Mouse (Mus musculus) adipocyte (in vitro differentiated cells): Measurements from ENCODE around the gene Oas3.

ENCODE experiments used
- DNase-seq: peaks from one replicate; pipeline ENCODE4 v3.0.0-alpha.2; 2016; ENCODE audit warnings: low spot score

Gene Oas3

DNA sequence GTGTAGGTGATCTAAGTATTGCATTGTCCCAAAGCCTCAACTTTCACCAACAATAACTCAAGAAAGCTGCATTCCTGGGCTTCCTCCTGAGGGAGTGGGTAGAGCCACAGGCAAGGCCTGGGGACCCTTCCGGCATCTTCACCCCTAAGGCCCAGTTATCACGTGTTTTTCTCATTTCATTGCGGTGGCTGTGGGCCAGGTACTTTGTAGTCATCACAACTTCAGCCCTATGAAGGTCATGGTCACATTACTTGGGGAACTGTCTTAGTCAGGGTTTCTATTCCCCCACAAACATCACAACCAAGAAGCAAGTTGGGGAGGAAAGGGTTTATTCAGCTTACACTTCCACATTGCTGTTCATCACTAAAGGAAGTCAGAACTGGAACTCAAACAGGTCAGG, 24.7 kb downstream of the Oas3 start:
- no peak for DNase-seq

DNA sequence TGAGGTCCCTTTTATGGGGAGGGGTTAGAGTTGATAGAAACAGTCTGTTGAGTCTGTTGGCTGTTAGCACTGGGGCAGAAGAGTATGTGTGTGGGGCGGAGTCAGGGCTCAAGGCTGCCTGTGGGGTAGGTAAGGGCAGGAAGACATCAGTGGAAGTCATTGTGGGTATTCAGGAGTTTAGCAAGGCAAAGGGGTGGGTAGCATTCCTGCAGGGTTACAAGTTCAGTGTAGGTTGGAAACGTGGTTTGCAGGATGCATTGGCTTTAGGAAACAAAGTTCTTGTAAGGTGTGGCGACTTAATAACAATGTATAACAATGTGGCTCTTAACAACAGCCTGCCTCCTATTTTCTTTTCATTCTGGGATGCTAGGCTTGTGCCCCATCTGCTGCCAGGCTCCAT, 26.3 kb downstream of the Oas3 start:
- no peak for DNase-seq

DNA sequence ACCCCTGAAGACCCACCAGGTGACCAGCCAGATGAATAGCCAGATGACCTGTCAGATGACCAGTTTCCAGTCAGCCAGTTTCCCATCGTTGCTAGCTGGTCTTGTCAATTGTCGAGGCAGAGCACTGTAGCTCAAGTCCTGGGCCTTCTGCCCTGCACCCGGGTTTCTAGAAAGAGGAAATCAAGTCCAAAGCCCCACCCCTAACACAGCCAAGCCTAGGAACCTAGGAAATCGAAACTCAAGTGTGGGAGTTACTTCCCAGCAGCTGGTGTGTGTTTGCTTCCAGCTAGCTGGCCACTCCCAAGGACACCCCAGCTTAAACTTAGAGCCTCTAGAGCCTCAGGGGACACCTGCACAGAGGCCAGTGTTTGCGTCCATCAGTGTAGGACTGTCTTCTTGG, 27.8 kb downstream of the Oas3 start, which contains the start of gene Oas2:
Gene Oas2, minus strand, starts transcription at position 166 of the 400 bp plus-strand sequence.
- DNase-seq: peak; percentile 22

DNA sequence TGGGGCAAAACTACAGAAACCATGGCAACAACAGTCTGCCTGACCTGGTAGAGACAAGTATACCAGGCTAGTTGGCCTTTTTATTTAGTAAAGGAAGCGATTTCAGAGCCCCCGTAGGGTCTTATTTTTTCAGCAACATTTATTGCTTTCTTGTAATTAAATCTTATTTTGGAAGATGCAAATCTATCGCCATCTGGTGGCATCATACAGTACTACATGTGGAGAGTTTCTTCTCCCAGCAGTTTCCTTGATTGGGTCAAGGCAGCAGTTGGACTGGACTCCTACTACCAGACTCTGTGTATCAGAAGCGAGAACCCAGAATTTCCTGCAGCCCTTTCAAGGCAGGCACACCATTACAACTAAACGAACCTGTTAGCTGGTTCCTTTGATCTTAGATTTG, 31.0 kb downstream of the Oas3 start:
- DNase-seq: peak; percentile 76

DNA sequence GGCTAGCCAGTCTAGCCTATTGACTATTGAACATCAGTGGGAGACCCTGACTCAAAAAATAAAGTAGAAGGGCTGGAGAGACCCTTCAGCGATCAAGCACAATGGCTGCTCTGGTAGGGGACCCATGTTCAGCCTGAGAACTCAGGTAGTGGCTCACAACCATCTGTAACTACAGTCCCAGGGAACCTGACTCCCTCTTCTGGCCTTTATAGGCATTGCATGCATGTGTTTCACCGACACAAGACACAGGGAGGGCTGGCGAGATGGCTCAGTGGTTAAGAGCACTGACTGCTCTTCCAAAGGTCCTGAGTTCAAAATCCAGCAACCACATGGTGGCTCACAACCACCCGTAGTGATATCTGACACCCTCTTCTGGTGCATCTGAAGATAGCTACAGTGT, 35.3 kb downstream of the Oas3 start:
- peak; percentile 25 for DNase-seq

DNA sequence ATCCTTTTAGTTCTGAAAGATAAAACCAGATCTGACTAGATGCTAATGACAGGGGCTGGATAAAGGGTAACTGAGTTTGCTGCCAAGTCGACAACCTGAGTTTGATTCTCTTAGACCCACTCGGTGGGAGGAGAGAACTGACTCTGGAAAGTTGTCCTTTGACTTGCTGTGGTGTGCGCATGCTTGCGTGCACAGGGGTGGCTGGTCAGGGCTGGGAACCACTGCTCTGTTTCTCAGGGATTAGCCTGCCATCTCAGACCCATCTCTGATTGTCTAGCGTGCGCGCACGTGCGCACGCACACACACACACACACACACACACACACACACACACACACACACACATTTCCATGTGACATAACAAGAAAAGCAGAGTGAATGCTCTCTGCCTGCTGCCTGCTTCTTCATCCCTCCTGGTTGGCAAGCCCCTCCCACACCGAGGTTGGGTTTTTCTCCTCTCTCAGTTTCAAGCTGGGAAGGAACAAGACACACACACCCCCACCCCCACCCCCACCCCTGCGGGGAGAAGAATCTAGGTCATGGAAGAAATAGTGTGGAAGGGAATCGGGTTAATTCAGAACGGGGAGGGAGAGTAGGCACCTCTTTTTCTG, 43.0 kb downstream of the Oas3 start:
- DNase-seq: no peak

DNA sequence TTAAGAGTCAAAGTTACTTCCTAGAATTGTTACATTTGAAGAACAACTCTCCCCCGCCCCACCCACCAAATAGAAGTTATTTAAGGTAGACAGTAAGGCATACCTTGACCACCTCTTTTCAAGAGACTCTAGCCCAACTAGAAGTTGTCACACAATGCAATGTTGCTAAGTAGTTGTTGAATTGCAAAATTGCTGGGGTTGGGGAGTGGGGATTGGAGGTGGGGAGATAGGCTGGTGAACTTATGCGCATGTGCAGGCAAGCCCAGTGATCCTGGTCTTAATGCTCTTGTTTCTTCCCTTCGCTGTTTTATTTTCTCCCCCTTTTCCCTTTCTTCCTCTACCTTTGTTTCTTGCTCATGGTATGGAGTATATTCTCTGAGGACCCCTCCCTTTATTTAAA, 43.8 kb downstream of the Oas3 start:
- no peak for DNase-seq

DNA sequence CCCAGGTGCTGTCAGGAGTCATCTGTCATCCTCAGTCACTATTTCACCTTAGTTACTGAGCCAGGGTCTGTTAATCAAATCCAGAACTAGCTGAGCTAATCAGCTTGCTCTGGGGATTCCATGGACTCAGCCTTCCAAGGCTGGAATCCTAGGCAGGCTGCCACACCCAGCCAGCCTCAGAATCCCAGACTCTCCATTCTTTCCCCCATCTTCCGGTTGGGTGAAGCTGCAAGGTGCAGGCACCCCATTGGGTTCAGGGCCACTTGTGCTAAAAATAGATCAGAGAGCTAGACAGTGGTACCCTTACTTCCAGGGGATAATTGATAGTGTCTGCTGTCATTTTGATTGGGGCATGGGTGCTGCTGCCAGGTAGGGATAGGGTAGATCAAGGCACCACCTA, 44.7 kb downstream of the Oas3 start:
- DNase-seq: no peak

DNA sequence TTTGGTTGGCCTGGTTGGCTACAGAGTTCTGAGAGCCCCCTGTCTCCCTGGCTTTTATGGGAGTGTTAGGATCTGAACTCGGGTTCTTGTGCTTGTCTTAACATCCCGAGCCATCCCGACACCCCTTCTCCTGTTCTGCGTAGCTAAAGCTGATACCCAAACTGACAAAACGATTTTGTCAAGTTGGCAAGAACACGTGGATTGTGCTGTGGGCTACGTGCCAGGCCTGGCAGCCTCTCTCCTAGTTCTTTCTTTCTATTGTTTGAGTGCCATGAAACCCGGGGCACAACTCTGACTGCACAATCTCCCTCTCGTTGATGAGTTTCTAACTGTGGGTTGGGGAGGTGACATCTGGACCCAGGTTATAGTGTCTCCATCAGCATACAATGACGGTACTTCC, 48.1 kb downstream of the Oas3 start:
- DNase-seq: peak; percentile 34

DNA sequence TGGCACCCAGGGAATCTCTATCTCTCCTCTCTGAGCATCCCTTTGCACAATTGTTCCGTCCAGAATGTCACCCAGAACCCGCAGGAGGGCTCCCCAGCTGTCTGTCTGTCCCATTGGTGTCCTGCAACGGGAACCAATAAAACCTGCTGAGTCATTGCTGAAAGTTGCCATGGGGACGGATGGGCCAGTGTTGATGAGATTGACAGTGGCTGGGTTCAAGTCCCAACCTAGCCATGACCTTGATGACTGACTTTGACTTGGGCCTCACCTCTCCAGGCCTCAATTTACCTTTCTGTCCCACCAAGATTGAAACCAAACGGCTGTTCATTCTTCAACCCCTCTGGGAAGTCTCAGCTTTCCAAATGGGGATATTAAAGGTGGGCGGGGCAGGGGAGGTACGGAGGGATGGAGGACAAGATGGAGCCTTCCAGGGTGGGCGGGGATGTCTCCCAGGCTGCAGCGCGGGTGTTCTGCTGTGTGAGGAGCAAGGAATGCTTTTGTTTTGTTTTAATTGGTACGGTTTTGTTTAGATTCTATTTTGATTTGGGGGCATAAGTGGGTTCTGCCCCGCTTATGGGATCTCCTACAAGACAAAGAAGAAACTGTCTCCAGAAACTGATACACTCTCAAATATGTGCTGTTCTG, 51.5 kb downstream of the Oas3 start:
- DNase-seq: no peak

DNA sequence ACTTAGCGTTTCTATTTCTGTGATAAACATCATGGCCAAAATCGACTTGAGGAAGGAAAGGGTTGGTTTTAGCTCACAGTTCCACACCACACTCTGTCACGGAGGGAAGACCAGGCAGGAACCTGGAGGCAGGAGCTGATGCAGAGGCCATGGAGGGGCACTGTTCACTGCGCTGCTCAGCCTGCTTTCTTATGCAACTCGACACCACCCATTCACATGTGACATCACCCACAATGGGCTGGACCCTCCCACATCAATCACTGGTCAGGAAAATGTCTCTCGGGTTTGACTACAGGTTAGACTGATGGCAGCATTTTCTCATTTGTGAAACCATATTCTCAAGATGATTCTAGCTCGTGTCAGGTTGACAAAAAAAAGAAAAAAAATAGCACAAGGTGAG, 56.5 kb downstream of the Oas3 start:
- no peak for DNase-seq

DNA sequence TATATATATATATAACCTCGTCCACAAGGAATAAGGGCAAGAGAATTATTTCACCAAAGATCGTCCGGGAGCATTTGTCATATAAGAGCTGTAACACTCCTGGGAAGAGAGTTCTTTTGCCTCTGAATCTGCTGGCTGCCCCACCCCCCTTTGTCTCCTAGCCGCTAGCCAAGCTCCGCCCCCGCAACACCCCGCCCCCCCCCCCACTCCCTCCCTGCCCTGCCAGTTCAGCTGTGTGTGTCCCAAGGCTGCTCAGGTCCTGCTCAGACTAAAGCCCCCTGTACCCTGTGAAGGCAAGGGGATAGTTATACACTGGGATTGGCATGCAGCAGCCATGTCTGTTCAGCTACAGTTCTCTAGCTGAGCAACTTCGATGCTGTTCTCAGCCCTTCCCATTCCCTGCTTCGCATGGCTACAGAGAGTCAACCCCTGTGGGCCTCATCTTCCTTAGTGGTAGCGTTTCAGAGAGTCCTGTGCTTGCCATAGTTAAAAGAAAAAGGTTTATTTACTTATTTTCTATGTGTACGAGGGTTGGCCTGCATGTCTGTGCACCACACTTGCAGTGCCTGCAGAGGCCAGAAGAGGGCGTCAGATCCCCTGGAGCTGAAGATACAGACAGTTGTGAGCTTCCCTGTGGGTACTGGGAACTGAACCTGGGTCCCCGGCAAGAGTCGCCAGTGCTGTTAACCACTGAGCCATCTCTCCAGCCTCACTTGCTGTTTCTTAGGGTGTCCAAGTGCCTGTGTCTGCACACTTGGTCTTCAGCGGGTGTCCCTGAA, 58.7 kb downstream of the Oas3 start:
- DNase-seq: no peak

DNA sequence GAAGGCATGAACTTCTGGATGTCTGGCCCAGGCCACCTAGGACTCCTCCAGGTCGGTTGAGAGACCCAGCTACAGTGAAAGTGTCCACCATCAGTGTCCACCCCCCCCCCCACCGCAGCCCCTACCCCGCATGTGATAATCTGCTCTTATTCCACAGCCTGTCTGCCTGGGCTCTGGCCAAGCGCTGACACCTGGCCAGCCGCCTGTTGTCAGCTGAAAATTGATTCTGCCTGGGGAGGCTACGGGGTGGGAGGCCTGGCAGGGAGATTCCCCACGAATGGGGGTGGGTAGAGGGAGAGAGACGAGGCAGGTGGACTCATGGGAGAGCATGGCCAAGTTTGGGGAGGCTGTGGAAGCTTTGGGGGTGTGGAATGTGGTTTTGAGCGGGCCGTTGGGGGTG, 60.3 kb downstream of the Oas3 start:
- no peak for DNase-seq

DNA sequence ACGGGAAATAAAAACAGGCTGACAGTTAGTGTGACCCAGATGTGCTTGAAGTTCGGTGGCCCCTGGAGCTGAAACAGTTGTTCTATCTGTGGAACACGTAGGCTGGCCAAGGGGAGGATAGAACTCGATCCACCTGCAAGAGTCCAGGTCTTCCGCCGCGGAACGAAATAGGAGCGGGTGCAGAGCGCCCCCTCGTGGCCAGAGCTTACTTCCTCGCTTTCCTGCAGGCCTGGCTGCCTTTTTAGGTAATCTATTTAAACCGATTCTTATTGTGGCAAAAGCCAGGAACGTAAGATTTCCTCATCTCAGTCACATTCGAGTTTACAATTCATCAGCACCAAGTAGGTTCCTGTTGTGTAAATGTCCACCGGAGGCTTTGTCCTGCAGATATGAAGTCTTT, 63.1 kb downstream of the Oas3 start:
- peak; percentile 46 for DNase-seq

DNA sequence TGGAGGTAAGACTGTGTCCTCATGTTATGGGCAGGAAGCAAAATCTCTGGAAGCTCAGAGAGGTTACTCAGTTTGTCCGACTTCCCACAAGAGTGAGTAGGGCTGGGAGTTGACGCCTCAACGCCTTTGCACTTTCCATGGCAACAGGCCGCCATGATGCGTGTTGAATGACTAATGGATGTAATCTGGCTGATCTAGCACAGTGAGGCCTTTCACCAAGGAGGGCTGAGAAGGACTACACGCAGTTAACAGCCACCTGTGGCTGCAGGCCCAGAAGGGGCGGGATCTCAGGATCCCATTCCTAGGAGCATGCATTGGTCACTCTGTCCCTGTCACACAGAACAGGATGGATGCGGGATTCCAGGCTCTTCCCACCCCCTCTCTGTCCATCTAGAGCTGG, 64.7 kb downstream of the Oas3 start:
- DNase-seq: no peak

DNA sequence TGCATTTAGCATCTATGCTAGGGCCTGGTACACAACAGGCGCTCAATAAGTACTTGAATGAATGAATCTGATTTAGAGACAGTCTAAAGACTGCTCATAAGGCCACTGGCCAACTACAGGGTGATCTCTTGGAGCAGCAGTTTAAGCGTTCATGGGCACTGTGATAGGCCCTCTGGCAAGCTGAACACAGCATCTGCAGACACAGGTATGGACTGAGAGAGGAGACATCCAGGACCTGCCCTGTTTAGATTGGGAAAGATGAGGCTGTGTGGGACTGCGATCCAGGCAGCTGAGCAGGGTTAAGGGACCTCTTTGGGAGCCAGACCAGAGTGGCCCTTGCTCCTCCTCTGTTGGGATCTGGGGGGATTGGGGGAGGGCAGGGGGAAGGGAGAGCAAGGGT, 65.6 kb downstream of the Oas3 start, which contains the start of gene Dtx1:
Gene Dtx1, minus strand, starts transcription at position 101 of the 400 bp plus-strand sequence.
- no peak for DNase-seq

DNA sequence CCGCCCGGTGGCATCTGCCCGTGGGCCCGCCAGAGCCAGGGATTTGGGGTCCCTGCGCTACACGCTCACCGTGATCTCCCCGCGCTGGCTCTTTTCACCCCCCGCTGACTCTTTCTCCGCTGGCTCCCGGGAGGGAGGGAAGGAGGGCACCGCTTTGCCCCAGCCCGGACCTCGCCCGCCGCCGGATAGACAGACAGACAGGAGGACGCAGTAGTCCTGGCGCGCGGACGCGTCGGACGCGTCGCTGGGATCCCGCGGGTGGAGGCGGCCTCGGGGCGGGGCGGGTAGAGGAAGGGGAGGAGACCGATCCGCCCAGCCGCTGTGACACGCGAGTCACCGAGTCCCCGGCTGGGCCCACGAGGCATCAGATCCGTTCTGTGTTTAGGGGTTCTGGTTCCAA, 66.0 kb downstream of the Oas3 start:
- no peak for DNase-seq

DNA sequence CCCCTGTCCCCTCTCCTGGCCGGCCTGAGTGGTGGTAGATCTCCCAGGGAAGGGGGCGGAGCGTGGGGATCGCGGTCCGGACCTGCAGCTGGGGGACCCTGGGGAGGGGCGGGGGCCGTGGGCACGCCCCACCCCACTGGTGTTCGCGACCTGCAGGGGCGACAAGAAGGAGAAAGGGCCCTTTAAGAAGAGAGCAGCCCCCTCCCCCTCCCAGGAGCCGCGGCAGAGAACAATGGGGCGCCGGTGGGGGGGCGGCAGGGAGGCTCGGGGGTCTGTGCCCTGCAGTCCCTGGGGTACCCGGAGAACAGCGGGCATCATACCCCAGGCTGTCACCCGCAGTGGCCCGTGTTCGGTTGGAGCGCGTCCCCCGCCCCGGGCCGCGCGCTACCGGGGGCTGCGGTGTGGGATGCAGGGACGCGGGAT, 66.6 kb downstream of the Oas3 start:
- no peak for DNase-seq

DNA sequence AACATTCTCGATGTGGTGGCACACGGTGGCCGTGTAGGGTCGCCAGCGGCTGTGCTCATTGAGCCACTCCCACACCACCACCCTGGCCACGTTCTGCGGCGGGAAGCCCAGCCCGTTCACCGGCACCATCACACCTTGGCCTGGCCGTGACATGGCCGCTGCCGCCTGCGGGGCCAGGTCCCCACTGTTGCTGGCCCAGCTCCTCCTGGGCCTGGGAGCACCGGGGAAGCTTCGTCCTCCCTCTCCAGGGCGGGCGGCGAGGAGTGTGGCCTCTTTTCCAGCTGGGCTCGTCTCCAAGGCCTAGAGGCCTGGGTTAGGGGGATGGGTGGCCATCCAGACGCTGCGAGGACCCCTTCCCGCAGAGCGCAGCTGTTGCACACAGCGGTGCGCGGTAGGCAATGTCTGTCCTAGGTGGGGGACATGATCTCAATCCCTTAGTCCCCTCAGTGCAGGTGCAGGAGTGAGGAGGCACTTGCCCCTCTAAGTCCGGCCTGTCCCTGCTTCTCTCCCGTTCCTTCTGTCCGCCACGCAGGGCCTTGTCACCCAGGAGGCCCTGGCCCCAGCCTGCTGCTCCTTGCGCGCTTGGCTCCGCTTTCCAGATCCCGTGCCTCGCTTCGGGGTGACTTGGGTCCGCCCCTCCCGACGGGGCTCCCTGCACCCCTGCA, 67.2 kb downstream of the Oas3 start:
- DNase-seq: no peak

DNA sequence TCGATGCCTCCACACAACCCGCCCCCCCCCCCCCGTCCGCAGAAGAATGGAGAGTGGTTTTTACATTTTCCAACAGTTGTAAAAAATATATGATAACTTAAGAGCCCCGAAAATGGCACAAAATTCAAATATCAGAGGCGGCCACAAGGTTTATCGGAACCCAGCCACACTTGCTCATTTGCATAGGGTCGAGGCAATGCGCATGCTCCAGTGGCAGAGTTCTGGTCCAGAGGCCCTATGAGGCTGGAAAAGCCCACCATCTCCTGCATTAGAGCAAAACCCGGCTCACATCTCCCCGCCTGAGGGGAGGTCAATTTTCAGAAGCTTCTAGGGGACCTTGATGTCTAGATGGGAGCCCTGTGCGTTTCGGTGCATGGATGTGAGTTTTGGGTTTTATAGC, 70.5 kb downstream of the Oas3 start:
- DNase-seq: no peak

DNA sequence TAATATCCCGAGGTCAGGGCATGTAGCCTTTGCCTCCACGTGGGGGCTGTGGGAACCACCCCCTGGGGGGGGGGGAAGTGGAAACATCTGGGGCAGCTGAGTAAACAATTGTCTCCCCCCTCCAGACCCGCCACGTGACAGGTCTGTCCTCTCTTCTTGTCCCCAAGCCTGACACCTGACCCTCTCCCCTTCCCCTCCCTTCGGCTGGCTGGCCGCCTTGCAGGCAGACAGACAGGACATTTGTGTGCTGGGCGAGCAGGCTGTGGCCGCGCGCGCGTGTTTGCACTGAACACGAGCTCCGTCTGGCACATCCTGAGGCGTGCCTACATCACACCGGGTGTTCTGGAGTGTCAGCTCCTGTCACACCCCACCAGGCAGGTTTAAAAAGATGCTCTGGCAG, 70.9 kb downstream of the Oas3 start:
- DNase-seq: no peak

DNA sequence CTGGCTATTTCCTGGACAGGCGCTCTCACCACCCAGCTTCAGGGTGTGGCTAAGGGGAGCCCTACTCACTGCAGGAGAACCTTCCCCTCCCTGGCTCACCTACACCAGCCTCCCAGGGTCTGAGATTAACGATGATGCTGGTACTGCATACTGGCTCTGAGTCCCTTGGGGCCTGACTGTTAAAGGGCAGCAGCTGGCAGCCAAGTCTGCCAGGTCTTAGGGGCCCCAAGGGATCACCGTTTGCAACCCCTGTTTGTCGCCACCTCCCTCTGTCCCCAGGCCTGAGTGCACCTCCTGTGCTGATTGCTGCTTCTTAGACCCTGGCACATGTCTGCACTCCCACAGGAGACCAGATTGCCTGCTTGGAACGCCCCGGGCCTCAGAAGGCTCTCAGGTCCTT, 73.0 kb downstream of the Oas3 start:
- no peak for DNase-seq

DNA sequence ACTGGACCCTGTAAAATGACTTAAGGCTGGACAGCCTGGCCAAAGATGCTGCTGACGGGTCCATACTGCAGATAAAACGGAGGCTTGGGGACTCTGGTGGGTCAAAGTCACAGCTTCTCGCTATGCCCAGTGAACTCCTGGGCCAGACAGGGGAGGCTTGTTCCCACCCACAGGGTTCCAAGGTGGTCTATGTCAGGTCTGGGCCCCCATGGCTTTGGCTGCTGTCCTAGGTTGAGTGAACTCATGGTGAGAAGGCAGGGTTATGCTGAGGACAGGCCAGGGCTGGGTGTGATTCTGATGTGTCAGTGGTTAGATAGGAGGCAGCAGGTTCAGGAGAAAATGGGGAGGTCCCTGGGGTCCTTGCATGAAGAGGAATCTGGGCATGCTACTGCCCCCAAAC, 73.8 kb downstream of the Oas3 start:
- no peak for DNase-seq
